Mouse (Mus musculus) intestine, embryonic 15.5 days (tissue): ENCODE data around the gene Mxra7. TPM values are rescaled to one million over a fixed set of nuclear protein-coding genes. Genes with fewer than 3 reads are reported as not detected.

Source experiments
- ATAC-seq: fragments of 200-750 bp; cut with Nextera tagmentation; 2 replicates; pipeline ENCODE4 v1.8.0; 2017; ENCODE audit warnings: moderate TSS enrichment, moderate library complexity
- H3K27ac ChIP-seq: fragments of 300-500 bp; sonication (generic); 2 replicates; pipeline ENCODE4 v1.5.1; 2015; ENCODE audit warnings: mild to moderate bottlenecking, inconsistent platforms
- H3K27me3 ChIP-seq: fragments of 300-500 bp; sonication (generic); replicated peaks from 2 replicates; pipeline ENCODE4 v1.6.1; 2015; ENCODE audit warnings: inconsistent platforms
- H3K36me3 ChIP-seq: fragments of 300-500 bp; sonication (generic); 2 replicates; pipeline ENCODE4 v1.6.1; 2015; ENCODE audit warnings: inconsistent platforms
- H3K4me1 ChIP-seq: fragments of 300-500 bp; sonication (generic); replicated peaks from 2 replicates; pipeline ENCODE4 v1.6.1; 2015; ENCODE audit warnings: inconsistent platforms
- H3K4me2 ChIP-seq: fragments of 300-500 bp; sonication (generic); replicated peaks from 2 replicates; pipeline ENCODE4 v1.6.1; 2015; ENCODE audit warnings: mild to moderate bottlenecking, inconsistent platforms
- H3K4me3 ChIP-seq: fragments of 300-500 bp; sonication (generic); replicated peaks from 2 replicates; pipeline ENCODE4 v1.5.1; 2015; ENCODE audit warnings: inconsistent platforms
- H3K9ac ChIP-seq: fragments of 300-500 bp; sonication (generic); 2 replicates; pipeline ENCODE4 v1.6.1; 2015; ENCODE audit warnings: inconsistent platforms
- H3K9me3 ChIP-seq: fragments of 300-500 bp; sonication (generic); 2 replicates; pipeline ENCODE4 v1.6.1; 2016; ENCODE audit warnings: inconsistent platforms
- WGBS: fragments of 180-500 bp; shearing (Covaris S2); methylation state at CpG from one replicate; pipeline ENCODE4 v1.1.7; 2015; 5-methylcytosine and 5-hydroxymethylcytosine counted together
- polyA plus RNA-seq: library from polyadenylated mRNA; unstranded; fragments of >200 nt; fragmentation: Nextera tagmentation; extraction: Ambion mirVana; gene quantifications from 2 replicates; pipeline ENCODE4 v1.2.1, GENCODE M21; 2015

Mxra7 gene
- polyA plus RNA-seq, 1 experiment from 2014 or later: 25.5 TPM

GRCm38 (mm10) chr11:116810983-116811901 lies 16.6 kb downstream of the Mxra7 start:
- H3K36me3 ChIP-seq: no peaks in the 10 kb centered on the region
- H3K27ac ChIP-seq: peak overlapping the region; percentile 79
- H3K9ac ChIP-seq: peak overlapping the region; percentile 34; the same call in 1 of the 2 replicates
- H3K27me3 ChIP-seq: no peaks in the 10 kb centered on the region
- H3K4me1 ChIP-seq: peaks cover 43% of the 10 kb centered on the region
- no peaks in the 10 kb centered on the region for H3K9me3 ChIP-seq
- peak overlapping the region; percentile 64 for H3K4me2 ChIP-seq
- peak overlapping the region; percentile 22 for H3K4me3 ChIP-seq
- ATAC-seq: peak; percentile 75
- 12% methylated on average over 32 of the region's 32 CpGs for WGBS

- H3K4me1 ChIP-seq: peaks cover 43% of the 10 kb centered on the region
Observed at GRCm38 (mm10) chr11:116810528-116810927, 17.3 kb downstream of the Mxra7 start.

GRCm38 (mm10) chr11:116809520-116809919 lies 18.3 kb downstream of the Mxra7 start:
- Histone ChIP-seq H3K4me3 (no peak overlapping the region), H3K4me2 (no peak overlapping the region), H3K4me1 (peaks cover 34% of the 10 kb centered on the region), H3K27ac (peak overlapping the region; percentile 3; the same call in 1 of the 2 replicates), H3K27me3 (no peaks in the 10 kb centered on the region), H3K9me3 (no peaks in the 10 kb centered on the region), H3K36me3 (no peaks in the 10 kb centered on the region), H3K9ac (no peak overlapping the region)
- 79% methylated on average over 8 of the region's 8 CpGs for WGBS
- no peak for ATAC-seq

More at GRCm38 (mm10) chr11:116810528-116810927, 17.3 kb downstream of the Mxra7 start:
- no peaks in the 10 kb centered on the region for H3K36me3 ChIP-seq
- no peaks in the 10 kb centered on the region for H3K27me3 ChIP-seq
- no peaks in the 10 kb centered on the region for H3K9me3 ChIP-seq
- H3K9ac ChIP-seq: no peak overlapping the region
- WGBS: 80% methylated on average over 11 of the region's 11 CpGs
- H3K27ac ChIP-seq: no peak overlapping the region
- no peak overlapping the region for H3K4me2 ChIP-seq
- no peak for ATAC-seq
- H3K4me3 ChIP-seq: no peak overlapping the region

GRCm38 (mm10) chr11:116808811-116809395 lies 18.9 kb downstream of the Mxra7 start:
- H3K9ac ChIP-seq: no peak overlapping the region
- no peak overlapping the region for H3K4me2 ChIP-seq
- no peak for ATAC-seq
- no peaks in the 10 kb centered on the region for H3K36me3 ChIP-seq
- 0 out of 2 replicates have a peak overlapping the region, but pooled peaks have one; percentile 14 for H3K27ac ChIP-seq
- H3K4me3 ChIP-seq: no peak overlapping the region
- no peaks in the 10 kb centered on the region for H3K27me3 ChIP-seq
- H3K4me1 ChIP-seq: peaks cover 28% of the 10 kb centered on the region
- WGBS: 84% methylated on average over 11 of the region's 11 CpGs
- H3K9me3 ChIP-seq: no peaks in the 10 kb centered on the region

GRCm38 (mm10) chr11:116807938-116808606 lies 19.8 kb downstream of the Mxra7 start:
- peak; percentile 62 for ATAC-seq
- Histone ChIP-seq H3K27me3 (no peaks in the 10 kb centered on the region), H3K4me2 (no peak overlapping the region), H3K9ac (no peak overlapping the region), H3K4me3 (no peak overlapping the region), H3K4me1 (peaks cover 20% of the 10 kb centered on the region), H3K36me3 (no peaks in the 10 kb centered on the region), H3K27ac (peak overlapping the region; percentile 71; the same call in 1 of the 2 replicates), H3K9me3 (no peaks in the 10 kb centered on the region)
- 16% methylated on average over 7 of the region's 7 CpGs for WGBS

- Histone ChIP-seq H3K27me3 (no peaks in the 10 kb centered on the region), H3K4me1 (peaks cover 15% of the 10 kb centered on the region), H3K36me3 (no peaks in the 10 kb centered on the region), H3K9ac (no peak overlapping the region), H3K4me2 (no peak overlapping the region), H3K27ac (peak overlapping the region; percentile 71; the same call in 1 of the 2 replicates), H3K9me3 (no peaks in the 10 kb centered on the region), H3K4me3 (no peak overlapping the region)
- ATAC-seq: no peak
- WGBS: 55% methylated on average over 3 of the region's 3 CpGs
Observed at GRCm38 (mm10) chr11:116807526-116807925, 20.3 kb downstream of the Mxra7 start.

GRCm38 (mm10) chr11:116807116-116807515 lies 20.7 kb downstream of the Mxra7 start:
- Histone ChIP-seq H3K4me2 (no peak overlapping the region), H3K4me1 (peaks cover 12% of the 10 kb centered on the region), H3K27ac (no peak overlapping the region), H3K36me3 (no peaks in the 10 kb centered on the region), H3K9ac (no peak overlapping the region), H3K27me3 (no peaks in the 10 kb centered on the region), H3K9me3 (no peaks in the 10 kb centered on the region), H3K4me3 (no peak overlapping the region)
- WGBS: 51% methylated on average over 7 of the region's 7 CpGs
- ATAC-seq: no peak

GRCm38 (mm10) chr11:116806136-116807071 lies 21.4 kb downstream of the Mxra7 start:
- peaks cover 9% of the 10 kb centered on the region for H3K4me1 ChIP-seq
- no peaks in the 10 kb centered on the region for H3K9me3 ChIP-seq
- H3K4me2 ChIP-seq: no peak overlapping the region
- H3K36me3 ChIP-seq: no peaks in the 10 kb centered on the region
- no peaks in the 10 kb centered on the region for H3K27me3 ChIP-seq
- ATAC-seq: no peak
- no peak overlapping the region for H3K4me3 ChIP-seq
- no peak overlapping the region for H3K9ac ChIP-seq
- 70% methylated on average over 15 of the region's 15 CpGs for WGBS
- H3K27ac ChIP-seq: no peak overlapping the region

- ATAC-seq: no peak
Observed at GRCm38 (mm10) chr11:116802709-116803108, 25.1 kb downstream of the Mxra7 start.

GRCm38 (mm10) chr11:116801106-116801505 lies 26.7 kb downstream of the Mxra7 start:
- WGBS: 75% methylated on average over 5 of the region's 5 CpGs
- no peak for ATAC-seq

More at GRCm38 (mm10) chr11:116802709-116803108, 25.1 kb downstream of the Mxra7 start:
- Histone ChIP-seq H3K4me2 (no peak overlapping the region), H3K9ac (no peak overlapping the region), H3K27ac (no peak overlapping the region), H3K4me3 (no peak overlapping the region), H3K36me3 (no peaks in the 10 kb centered on the region), H3K9me3 (no peaks in the 10 kb centered on the region), H3K27me3 (no peaks in the 10 kb centered on the region), H3K4me1 (no peaks in the 10 kb centered on the region; the same call in 1 of the 2 replicates)
- WGBS: 76% methylated on average over 5 of the region's 5 CpGs

GRCm38 (mm10) chr11:116799364-116799763 lies 28.5 kb downstream of the Mxra7 start:
- no peak overlapping the region for H3K9ac ChIP-seq
- no peak for ATAC-seq
- H3K27me3 ChIP-seq: no peaks in the 10 kb centered on the region
- WGBS: 87% methylated on average over 5 of the region's 5 CpGs
- H3K27ac ChIP-seq: no peak overlapping the region
- no peaks in the 10 kb centered on the region for H3K9me3 ChIP-seq
- no peaks in the 10 kb centered on the region for H3K36me3 ChIP-seq
- no peak overlapping the region for H3K4me3 ChIP-seq
- no peaks in the 10 kb centered on the region for H3K4me1 ChIP-seq
- no peak overlapping the region for H3K4me2 ChIP-seq

More at GRCm38 (mm10) chr11:116801106-116801505, 26.7 kb downstream of the Mxra7 start:
- H3K4me1 ChIP-seq: no peaks in the 10 kb centered on the region
- H3K4me3 ChIP-seq: no peak overlapping the region
- H3K27ac ChIP-seq: no peak overlapping the region
- no peaks in the 10 kb centered on the region for H3K9me3 ChIP-seq
- no peak overlapping the region for H3K4me2 ChIP-seq
- no peaks in the 10 kb centered on the region for H3K27me3 ChIP-seq
- no peaks in the 10 kb centered on the region for H3K36me3 ChIP-seq
- H3K9ac ChIP-seq: no peak overlapping the region
